8 mouse cellular contexts compared by ENCODE assay signal in the genomic region with DNA sequence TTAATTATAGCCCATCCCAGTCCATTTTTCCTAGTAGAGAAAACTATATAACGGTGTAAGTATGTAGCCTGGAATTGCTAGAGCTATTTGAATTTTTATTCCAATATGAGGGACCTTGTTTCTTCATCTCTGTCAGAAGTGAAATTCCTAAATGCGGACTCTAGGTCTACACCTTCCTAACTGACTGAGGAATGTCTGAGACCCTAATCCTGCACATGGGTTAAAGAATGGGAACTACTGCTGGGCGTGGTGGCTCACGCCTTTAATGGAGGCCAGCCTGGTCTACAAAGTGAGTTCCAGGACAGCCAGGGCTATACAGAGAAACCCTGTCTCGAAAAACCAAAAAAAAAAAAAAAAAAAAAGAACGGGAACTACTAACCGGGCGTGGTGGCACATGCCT. TPM values are rescaled to one million over a fixed set of nuclear protein-coding genes. Genes with fewer than 3 reads are reported as not detected.
DNase-seq lines count a peak whose midpoint lies in the region; ATAC-seq and TF ChIP-seq lines count a peak whose summit lies in the region.

No protein-coding gene starts in this region.

- H3K4me3 ChIP-seq in layer of hippocampus, adult 2 months, result peak overlapping the region; percentile 75
- no peak overlapping the region for H3K4me3 ChIP-seq in embryonic fibroblast, embryonic 13.5 days (ENCODE audit: insufficient read depth, low read length)
- peak overlapping the region; percentile 22 for H3K4me3 ChIP-seq in limb, embryonic 11.5 days (ENCODE audit: low read depth, low read length)
- peak overlapping the region; percentile 48 for H3K4me3 ChIP-seq in neural tube, embryonic 15.5 days (replicated peaks)

- peak overlapping the region; percentile 99 for H3K27ac ChIP-seq in layer of hippocampus, adult 2 months
- H3K27ac ChIP-seq in embryonic fibroblast, embryonic 13.5 days (ENCODE audit: insufficient read depth, low read length), result peak overlapping the region; percentile 74
- H3K27ac ChIP-seq in limb, embryonic 11.5 days (replicated peaks; ENCODE audit: low read depth, low read length), result peak overlapping the region; percentile 78
- H3K27ac ChIP-seq in neural tube, embryonic 15.5 days (replicated peaks), result peak overlapping the region; percentile 98

- H3K27me3 ChIP-seq in limb, embryonic 11.5 days (ENCODE audit: control insufficient read depth, insufficient read depth, low read length), result no peaks in the 10 kb centered on the region
- H3K27me3 ChIP-seq in neural tube, embryonic 15.5 days (replicated peaks), result no peaks in the 10 kb centered on the region

- H3K9me3 ChIP-seq in limb, embryonic 11.5 days (ENCODE audit: control insufficient read depth, low read length), result no peaks in the 10 kb centered on the region
- H3K9me3 ChIP-seq in neural tube, embryonic 15.5 days (replicated peaks), result no peaks in the 10 kb centered on the region

- H3K4me1 ChIP-seq in embryonic fibroblast, embryonic 13.5 days (ENCODE audit: control insufficient read depth, insufficient read depth, low read length), result no peaks in the 10 kb centered on the region
- no peaks in the 10 kb centered on the region for H3K4me1 ChIP-seq in limb, embryonic 11.5 days (ENCODE audit: control insufficient read depth, insufficient read depth, low read length)
- peaks cover 12% of the 10 kb centered on the region for H3K4me1 ChIP-seq in neural tube, embryonic 15.5 days

- peak; percentile 24; the same call in 1 of the 2 replicates for ATAC-seq in limb, embryonic 11.5 days (ENCODE audit: insufficient number of reproducible peaks, low FRiP score, low TSS enrichment, low read depth)
- ATAC-seq in neural tube, embryonic 15.5 days (ENCODE audit: low FRiP score), result peak; percentile 18

- no peaks in the 10 kb centered on the region for H3K36me3 ChIP-seq in limb, embryonic 11.5 days (ENCODE audit: control insufficient read depth, insufficient read depth, low read length)
- no peaks in the 10 kb centered on the region for H3K36me3 ChIP-seq in neural tube, embryonic 15.5 days

- DNase-seq in layer of hippocampus, adult 2 months (ENCODE audit: low spot score in 2 of 2), result no peak
- no peak for DNase-seq in layer of hippocampus, postnatal 10 days (ENCODE audit: low spot score in 2 of 2)
- no peak for DNase-seq in limb, embryonic 11.5 days (ENCODE audit: low spot score)
- no peak for DNase-seq in gastrocnemius, postnatal 10 days
- DNase-seq in left cerebral cortex, postnatal 36 days (ENCODE audit: low spot score in 2 of 2), result no peak
- no peak for DNase-seq in right cerebral cortex, postnatal 14 days

- TF ChIP-seq POLR2A in embryonic fibroblast, embryonic 13.5 days (IDR thresholded peaks at IDR 0.05; ENCODE audit: low read depth, low read length), result no peak

- H3K9ac ChIP-seq in limb, embryonic 11.5 days (ENCODE audit: low read length), result peak overlapping the region; percentile 38
- peak overlapping the region; percentile 53; the same call in 1 of the 2 replicates for H3K9ac ChIP-seq in neural tube, embryonic 15.5 days (replicated peaks)

- intact Hi-C loops in left cerebral cortex, postnatal 36 days (cut with DNase I), result no loop called here

- TF ChIP-seq CTCF in layer of hippocampus, adult 2 months (conservative IDR thresholded peaks at IDR 0.05), result no peak
- TF ChIP-seq CTCF in embryonic fibroblast, embryonic 13.5 days (IDR thresholded peaks at IDR 0.05; ENCODE audit: borderline replicate concordance, insufficient read depth, low read length), result no peak

- peak overlapping the region; percentile 34 for H3K4me2 ChIP-seq in limb, embryonic 11.5 days (ENCODE audit: low read depth, severe bottlenecking)
- peak overlapping the region; percentile 58 for H3K4me2 ChIP-seq in neural tube, embryonic 15.5 days

- WGBS in limb, embryonic 11.5 days, result 72% methylated on average over 8 of the region's 8 CpGs
- WGBS in neural tube, embryonic 15.5 days, result 68% methylated on average over 8 of the region's 8 CpGs

RNA-seq across cellular contexts. Expression of a gene that starts 6.0 kb away (rescaled TPM):
- total RNA-seq in layer of hippocampus, adult 2 months (2021), result 10 to 100 TPM; 42.6 to 45.6 TPM
- total RNA-seq in layer of hippocampus, postnatal 10 days (2021), result 1 to 10 TPM; 3.2 to 4.3 TPM
- polyA plus RNA-seq in embryonic fibroblast, embryonic 13.5 days (2011; ENCODE audit: insufficient read length, low read depth, missing spikeins), result not detected in 2 replicates
- 0.25 and 0.26 TPM in 2 replicates for polyA plus RNA-seq in limb, embryonic 11.5 days (2014; fragmentation: Nextera tagmentation; extraction: Ambion mirVana)
- polyA plus RNA-seq in neural tube, embryonic 15.5 days (2015; fragmentation: Nextera tagmentation; extraction: Ambion mirVana), result 1.5 and 2.0 TPM in 2 replicates
- total RNA-seq in gastrocnemius, postnatal 10 days (2021), result not detected
- total RNA-seq in left cerebral cortex, postnatal 36 days (2021), result 10 to 100 TPM; 48.3 to 87.0 TPM

RNA-seq across cellular contexts. Expression of a gene that starts 16.6 kb away (rescaled TPM):
- 100 to 1,000 TPM; 682 to 738 TPM for total RNA-seq in layer of hippocampus, adult 2 months (2021)
- total RNA-seq in layer of hippocampus, postnatal 10 days (2021), result 100 to 1,000 TPM; 594 to 649 TPM
- polyA plus RNA-seq in embryonic fibroblast, embryonic 13.5 days (2011; ENCODE audit: insufficient read length, low read depth, missing spikeins), result 49.1 and 56.8 TPM in 2 replicates
- 7.9 and 9.7 TPM in 2 replicates for polyA plus RNA-seq in limb, embryonic 11.5 days (2014; fragmentation: Nextera tagmentation; extraction: Ambion mirVana)
- polyA plus RNA-seq in neural tube, embryonic 15.5 days (2015; fragmentation: Nextera tagmentation; extraction: Ambion mirVana), result 77.9 and 90.1 TPM in 2 replicates
- total RNA-seq in gastrocnemius, postnatal 10 days (2021), result 10 to 100 TPM; 12.8 to 20.1 TPM
- total RNA-seq in left cerebral cortex, postnatal 36 days (2021), result 100 to 1,000 TPM; 679 to 696 TPM

RNA-seq across cellular contexts. Expression of a gene that starts 28.2 kb away (rescaled TPM):
- total RNA-seq in layer of hippocampus, adult 2 months (2021), result 10 to 100 TPM; 15.0 to 15.8 TPM
- 10 to 100 TPM; 73.3 to 83.7 TPM for total RNA-seq in layer of hippocampus, postnatal 10 days (2021)
- 67.2 and 80.0 TPM in 2 replicates for polyA plus RNA-seq in embryonic fibroblast, embryonic 13.5 days (2011; ENCODE audit: insufficient read length, low read depth, missing spikeins)
- 101 and 106 TPM in 2 replicates for polyA plus RNA-seq in limb, embryonic 11.5 days (2014; fragmentation: Nextera tagmentation; extraction: Ambion mirVana)
- 200 and 252 TPM in 2 replicates for polyA plus RNA-seq in neural tube, embryonic 15.5 days (2015; fragmentation: Nextera tagmentation; extraction: Ambion mirVana)
- 1 to 10 TPM; 1.9 to 4.5 TPM for total RNA-seq in gastrocnemius, postnatal 10 days (2021)
- total RNA-seq in left cerebral cortex, postnatal 36 days (2021), result 10 to 100 TPM; 11.5 to 20.4 TPM

RNA-seq across cellular contexts. Expression of a gene that starts 39.8 kb away (rescaled TPM):
- total RNA-seq in layer of hippocampus, adult 2 months (2021), result 1 to 10 TPM in 1 of 2 experiments, under 1 TPM in 1; 0.37 to 1.2 TPM
- total RNA-seq in layer of hippocampus, postnatal 10 days (2021), result 1 to 10 TPM; 3.2 to 3.7 TPM
- 0.51 and 1.1 TPM in 2 replicates for polyA plus RNA-seq in embryonic fibroblast, embryonic 13.5 days (2011; ENCODE audit: insufficient read length, low read depth, missing spikeins)
- polyA plus RNA-seq in limb, embryonic 11.5 days (2014; fragmentation: Nextera tagmentation; extraction: Ambion mirVana), result 0.49 and 0.65 TPM in 2 replicates
- 2.5 and 2.7 TPM in 2 replicates for polyA plus RNA-seq in neural tube, embryonic 15.5 days (2015; fragmentation: Nextera tagmentation; extraction: Ambion mirVana)
- under 1 TPM in 1 of 2 experiments, not detected in 1; 0.18 TPM for total RNA-seq in gastrocnemius, postnatal 10 days (2021)
- 1 to 10 TPM in 1 of 2 experiments, under 1 TPM in 1; 0.69 to 1.2 TPM for total RNA-seq in left cerebral cortex, postnatal 36 days (2021)

RNA-seq across cellular contexts. Expression of a gene that starts 48.1 kb away (rescaled TPM):
- total RNA-seq in layer of hippocampus, adult 2 months (2021), result not detected
- under 1 TPM; 0.53 to 0.83 TPM for total RNA-seq in layer of hippocampus, postnatal 10 days (2021)
- polyA plus RNA-seq in embryonic fibroblast, embryonic 13.5 days (2011; ENCODE audit: insufficient read length, low read depth, missing spikeins), result not detected in 2 replicates
- polyA plus RNA-seq in limb, embryonic 11.5 days (2014; fragmentation: Nextera tagmentation; extraction: Ambion mirVana), result not detected in 2 replicates
- polyA plus RNA-seq in neural tube, embryonic 15.5 days (2015; fragmentation: Nextera tagmentation; extraction: Ambion mirVana), result 0.27 TPM in 1 of 2 replicates, not detected in the other
- total RNA-seq in gastrocnemius, postnatal 10 days (2021), result not detected
- not detected for total RNA-seq in left cerebral cortex, postnatal 36 days (2021)

Comparison
In these comparisons a context has a peak if more than half of its experiments do, and no peak if none do; other contexts are left out.
1. RNA of a gene that starts 6.0 kb away (total RNA-seq): 48.3 to 87.0 TPM in left cerebral cortex, postnatal 36 days and 42.6 to 45.6 TPM in layer of hippocampus, adult 2 months; 3.2 to 4.3 TPM in layer of hippocampus, postnatal 10 days and not detected in gastrocnemius, postnatal 10 days; every median in the first group is over 4 times any median in the second.
2. RNA of a gene that starts 16.6 kb away (total RNA-seq): 682 to 738 TPM in layer of hippocampus, adult 2 months, 679 to 696 TPM in left cerebral cortex, postnatal 36 days and 594 to 649 TPM in layer of hippocampus, postnatal 10 days; 12.8 to 20.1 TPM in gastrocnemius, postnatal 10 days; every median in the first group is over 10 times any median in the second.
3. Peak in every context shown above with its lines, with median percentiles within 50 percentile points of each other: H3K27ac ChIP-seq.